Mouse (Mus musculus) neural tube, embryonic 13.5 days (tissue): Measurements from ENCODE around the gene Cplane1. TPM values are rescaled to one million over a fixed set of nuclear protein-coding genes. Genes with fewer than 3 reads are reported as not detected.
A peak's percentile ranks its signal among the peaks of the same experiment; 100 is the strongest.
"Not testable (repeated sequence)": the region's sequence is repeated elsewhere in the genome, so short reads cannot be mapped to it uniquely, and the experiment has no call there.

ENCODE experiments used
- ATAC-seq: fragments of 200-750 bp; cut with Nextera tagmentation; 2 replicates; pipeline ENCODE4 v1.8.0; 2017; ENCODE audit warnings: low read depth, mild to moderate bottlenecking, moderate TSS enrichment, moderate library complexity
- H3K27ac ChIP-seq: fragments of 300-500 bp; sonication (generic); replicated peaks from 2 replicates; pipeline ENCODE4 v1.5.1; 2015; ENCODE audit warnings: moderate library complexity, mild to moderate bottlenecking, inconsistent platforms
- H3K27me3 ChIP-seq: fragments of 300-500 bp; sonication (generic); 2 replicates; pipeline ENCODE4 v1.6.1; 2015; ENCODE audit warnings: mild to moderate bottlenecking, inconsistent platforms
- H3K36me3 ChIP-seq: fragments of 300-500 bp; sonication (generic); 2 replicates; pipeline ENCODE4 v1.6.1; 2015; ENCODE audit warnings: mild to moderate bottlenecking, inconsistent platforms
- H3K4me1 ChIP-seq: fragments of 300-500 bp; sonication (generic); replicated peaks from 2 replicates; pipeline ENCODE4 v1.6.1; 2015; ENCODE audit warnings: inconsistent platforms
- H3K4me2 ChIP-seq: fragments of 300-500 bp; sonication (generic); 2 replicates; pipeline ENCODE4 v1.6.1; 2015; ENCODE audit warnings: inconsistent platforms, mild to moderate bottlenecking, moderate library complexity
- H3K4me3 ChIP-seq: fragments of 300-500 bp; sonication (generic); 2 replicates; pipeline ENCODE4 v1.5.1; 2015; ENCODE audit warnings: mild to moderate bottlenecking, inconsistent platforms
- H3K9ac ChIP-seq: fragments of 300-500 bp; sonication (generic); 2 replicates; pipeline ENCODE4 v1.6.1; 2015; ENCODE audit warnings: moderate library complexity, mild to moderate bottlenecking, inconsistent platforms
- H3K9me3 ChIP-seq: fragments of 300-500 bp; sonication (generic); 2 replicates; pipeline ENCODE4 v1.6.1; 2016; ENCODE audit warnings: inconsistent platforms
- WGBS: fragments of 180-500 bp; shearing (Covaris S2); methylation state at CpG from one replicate; pipeline ENCODE4 v1.1.7; 2015; 5-methylcytosine and 5-hydroxymethylcytosine counted together
- polyA plus RNA-seq: library from polyadenylated mRNA; unstranded; fragments of >200 nt; fragmentation: Nextera tagmentation; extraction: Ambion mirVana; gene quantifications from 2 replicates; pipeline ENCODE4 v1.2.1, GENCODE M21; 2015

Cplane1 gene
- polyA plus RNA-seq: 13.6 and 14.5 TPM in 2 replicates

- Histone ChIP-seq H3K9me3 (no peaks in the 10 kb centered on the region), H3K4me1 (peaks cover 15% of the 10 kb centered on the region), H3K4me2 (peak within 1 kb of the TSS; percentile 67), H3K9ac (peak within 1 kb of the TSS; percentile 96), H3K4me3 (peak within 1 kb of the TSS; percentile 96), H3K36me3 (peaks cover 23% of the 10 kb centered on the region), H3K27me3 (no peaks in the 10 kb centered on the region), H3K27ac (peak within 1 kb of the TSS; percentile 92)
- under 1% methylated on average over 44 of the region's 47 CpGs for WGBS
- peak; percentile 99 for ATAC-seq
These were observed at the start of gene Cplane1 for GRCm38 (mm10) chr15:8168591-8169265. Cplane1 (plus strand) TSS chr15:8169106.

DNA sequence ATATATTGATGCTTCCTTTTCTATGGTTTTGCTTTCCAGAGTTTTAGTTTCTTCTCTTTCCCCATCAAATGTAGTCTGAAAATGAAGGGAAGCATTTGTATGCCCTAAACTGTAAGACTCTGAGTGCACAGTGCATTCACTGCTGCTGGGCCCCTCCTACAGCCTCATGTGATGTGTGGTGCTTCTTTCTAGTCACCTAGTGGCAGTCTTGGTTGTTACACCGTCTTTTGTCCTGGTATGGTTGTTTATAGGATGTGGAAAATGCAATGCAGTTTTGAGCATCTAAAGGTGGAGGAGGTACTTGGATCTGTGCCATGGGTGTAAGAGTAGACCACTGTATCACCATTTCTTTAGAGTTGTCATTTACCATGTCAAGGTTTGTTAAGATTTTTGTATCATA lies 39.6 kb upstream of the Cplane1 start:
- Histone ChIP-seq H3K36me3 (peaks cover 82% of the 10 kb centered on the region), H3K9me3 (no peaks in the 10 kb centered on the region), H3K4me2 (no peak overlapping the region), H3K9ac (no peak overlapping the region), H3K27ac (no peak overlapping the region), H3K4me1 (no peaks in the 10 kb centered on the region), H3K4me3 (no peak overlapping the region), H3K27me3 (no peaks in the 10 kb centered on the region)
- no peak for ATAC-seq
- 70% methylated on average over 1 of the region's 1 CpGs for WGBS

- H3K27ac ChIP-seq: no peak overlapping the region
- no peak overlapping the region for H3K4me3 ChIP-seq
- ATAC-seq: no peak
- 98% methylated on average over 3 of the region's 3 CpGs for WGBS
- no peaks in the 10 kb centered on the region for H3K9me3 ChIP-seq
- no peak overlapping the region for H3K4me2 ChIP-seq
- no peaks in the 10 kb centered on the region for H3K4me1 ChIP-seq
- peaks cover 92% of the 10 kb centered on the region for H3K36me3 ChIP-seq
- H3K27me3 ChIP-seq: no peaks in the 10 kb centered on the region
- no peak overlapping the region for H3K9ac ChIP-seq
These were observed 37.6 kb upstream of the Cplane1 start for GRCm38 (mm10) chr15:8131268-8131667.

DNA sequence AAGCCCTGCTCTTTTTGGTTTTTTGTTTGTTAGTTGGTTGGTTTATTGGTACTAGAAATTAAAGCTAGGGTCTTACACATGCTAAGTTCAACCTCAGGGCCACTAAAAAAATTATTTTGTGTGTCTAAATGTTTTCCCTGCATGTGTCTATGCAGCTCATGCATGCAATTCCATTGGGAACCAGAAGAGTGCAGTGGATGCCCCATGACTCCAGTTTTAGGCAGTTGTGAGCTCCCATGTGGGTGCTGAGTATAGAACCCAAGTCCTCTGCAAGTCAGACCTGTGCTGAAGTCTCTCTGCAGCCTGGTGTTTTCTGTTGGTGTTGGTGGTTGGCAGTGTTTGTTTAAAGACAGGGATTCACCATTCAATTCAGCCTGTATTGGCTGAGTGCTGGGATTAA lies 37.1 kb upstream of the Cplane1 start:
- Histone ChIP-seq H3K9me3 (no peaks in the 10 kb centered on the region), H3K27ac (no peak overlapping the region), H3K4me1 (no peaks in the 10 kb centered on the region), H3K36me3 (peaks cover 92% of the 10 kb centered on the region), H3K9ac (no peak overlapping the region), H3K4me2 (no peak overlapping the region), H3K4me3 (no peak overlapping the region), H3K27me3 (no peaks in the 10 kb centered on the region)
- ATAC-seq: no peak

DNA sequence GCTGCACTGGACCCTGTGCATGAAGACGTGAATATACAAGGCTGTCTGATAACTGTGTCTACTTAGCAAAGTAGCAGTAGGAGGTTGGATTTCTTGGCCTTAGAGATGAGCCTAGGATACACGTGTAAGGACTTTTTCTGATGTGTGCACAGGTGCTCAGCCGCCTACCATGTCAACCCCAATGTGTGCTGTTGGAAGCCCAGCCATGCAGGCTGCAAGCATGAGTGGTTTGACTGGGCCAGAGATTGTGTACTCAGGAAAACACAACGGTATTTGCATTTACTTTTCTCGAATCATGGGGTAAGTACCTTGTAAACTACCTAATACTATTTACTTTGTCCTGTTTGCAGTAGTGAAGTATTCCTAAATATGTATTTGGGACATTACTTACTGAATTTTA lies 33.3 kb upstream of the Cplane1 start:
- 87% methylated on average over 5 of the region's 5 CpGs for WGBS

GRCm38 (mm10) chr15:8161841-8162240 lies 7.1 kb upstream of the Cplane1 start:
- H3K9ac ChIP-seq: no peak overlapping the region
- no peaks in the 10 kb centered on the region for H3K9me3 ChIP-seq
- peaks cover 51% of the 10 kb centered on the region for H3K36me3 ChIP-seq
- no peak overlapping the region for H3K4me3 ChIP-seq
- WGBS: 85% methylated on average over 1 of the region's 1 CpGs
- no peak for ATAC-seq
- no peak overlapping the region for H3K4me2 ChIP-seq
- H3K27me3 ChIP-seq: no peaks in the 10 kb centered on the region
- H3K27ac ChIP-seq: no peak overlapping the region
- no peaks in the 10 kb centered on the region for H3K4me1 ChIP-seq

More for the DNA sequence above, 33.3 kb upstream of the Cplane1 start:
- H3K4me1 ChIP-seq: no peaks in the 10 kb centered on the region
- no peak overlapping the region for H3K9ac ChIP-seq
- no peak overlapping the region for H3K4me2 ChIP-seq
- H3K36me3 ChIP-seq: peaks cover 88% of the 10 kb centered on the region
- H3K27me3 ChIP-seq: no peaks in the 10 kb centered on the region
- no peak for ATAC-seq
- no peak overlapping the region for H3K27ac ChIP-seq
- no peaks in the 10 kb centered on the region for H3K9me3 ChIP-seq
- H3K4me3 ChIP-seq: no peak overlapping the region

DNA sequence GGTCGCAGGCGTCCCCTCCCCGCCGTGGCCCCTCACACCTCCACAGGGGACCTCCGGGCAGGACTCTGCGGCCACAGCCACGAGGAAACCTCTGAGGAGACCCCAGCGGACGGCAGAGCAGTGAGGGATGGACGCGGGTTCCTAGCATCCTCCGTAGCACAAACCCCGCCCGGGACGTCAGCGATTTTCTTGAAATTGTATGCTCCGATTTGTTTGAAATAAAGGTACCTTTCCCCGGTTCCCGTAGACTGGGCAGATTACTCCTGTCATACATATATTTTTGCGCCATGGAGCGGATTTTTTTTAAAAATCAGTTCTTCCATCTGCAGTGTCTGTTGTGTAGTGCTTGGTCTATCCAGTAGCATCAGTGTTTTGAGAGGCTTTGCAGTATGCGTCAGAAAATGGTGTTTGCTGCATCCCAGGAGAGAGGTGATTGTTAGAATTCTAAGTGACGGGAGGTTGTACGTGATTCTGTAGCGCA lies 400 bp downstream of the Cplane1 start:
- Histone ChIP-seq H3K9me3 (no peaks in the 10 kb centered on the region), H3K4me3 (peak overlapping the region; percentile 96), H3K27ac (peak overlapping the region; percentile 92), H3K9ac (peak overlapping the region; percentile 96), H3K4me1 (peaks cover 15% of the 10 kb centered on the region), H3K27me3 (no peaks in the 10 kb centered on the region), H3K36me3 (peaks cover 29% of the 10 kb centered on the region), H3K4me2 (peak overlapping the region; percentile 67)
- WGBS: under 1% methylated on average over 25 of the region's 25 CpGs
- ATAC-seq: peak; percentile 85

GRCm38 (mm10) chr15:8189563-8189962 lies 20.7 kb downstream of the Cplane1 start:
- WGBS: 88% methylated on average over 3 of the region's 3 CpGs
- peaks cover 81% of the 10 kb centered on the region for H3K36me3 ChIP-seq
- no peak for ATAC-seq

DNA sequence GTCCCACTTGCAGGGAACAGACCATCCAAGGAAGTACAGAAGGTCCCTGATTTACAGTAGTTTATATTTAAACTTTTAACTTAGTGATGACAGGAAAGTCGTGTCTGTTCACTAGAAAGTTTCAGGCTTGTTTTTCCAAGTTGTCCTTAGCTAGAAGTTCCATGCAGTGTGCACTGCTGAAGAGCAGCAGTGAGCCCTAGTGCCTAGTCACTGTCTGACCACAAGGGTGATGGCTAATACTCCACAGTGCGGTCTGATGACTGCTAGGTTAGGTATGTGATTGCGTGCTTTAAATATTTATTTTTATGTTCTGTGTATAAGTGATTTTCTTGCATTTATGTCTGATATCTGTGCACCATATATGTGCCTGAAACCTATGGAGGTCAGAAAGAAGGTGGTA lies 21.5 kb downstream of the Cplane1 start:
- WGBS: 95% methylated on average over 3 of the region's 3 CpGs
- H3K9ac ChIP-seq: no peak overlapping the region
- H3K27me3 ChIP-seq: no peaks in the 10 kb centered on the region
- H3K4me1 ChIP-seq: no peaks in the 10 kb centered on the region
- no peak for ATAC-seq
- H3K27ac ChIP-seq: no peak overlapping the region
- no peak overlapping the region for H3K4me3 ChIP-seq
- H3K9me3 ChIP-seq: no peaks in the 10 kb centered on the region
- H3K36me3 ChIP-seq: peaks cover 85% of the 10 kb centered on the region
- H3K4me2 ChIP-seq: no peak overlapping the region

More at GRCm38 (mm10) chr15:8189563-8189962, 20.7 kb downstream of the Cplane1 start:
- no peaks in the 10 kb centered on the region for H3K4me1 ChIP-seq
- no peak overlapping the region for H3K9ac ChIP-seq
- no peaks in the 10 kb centered on the region for H3K9me3 ChIP-seq
- no peak overlapping the region for H3K27ac ChIP-seq
- H3K4me2 ChIP-seq: no peak overlapping the region
- no peaks in the 10 kb centered on the region for H3K27me3 ChIP-seq
- no peak overlapping the region for H3K4me3 ChIP-seq

DNA sequence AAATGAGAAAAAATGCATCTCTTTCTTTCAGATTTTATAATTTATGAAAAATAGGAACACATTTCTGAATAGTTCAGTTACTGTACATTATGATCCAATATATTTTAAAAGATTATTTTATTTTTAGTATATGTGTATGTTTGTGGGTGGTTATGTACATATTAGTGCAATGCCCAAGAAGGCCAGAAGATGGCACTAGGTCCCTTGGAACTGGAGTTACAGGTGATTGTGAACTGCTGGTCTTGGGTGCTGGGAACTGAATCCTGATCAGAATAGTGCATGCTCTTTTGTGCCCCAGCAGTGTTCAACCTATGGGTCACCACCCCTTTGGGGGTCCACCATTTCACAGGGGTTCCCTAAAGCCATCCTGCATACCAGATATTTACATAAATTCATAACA lies 31.4 kb downstream of the Cplane1 start:
- no peaks in the 10 kb centered on the region for H3K9me3 ChIP-seq
- H3K9ac ChIP-seq: no peak overlapping the region
- no peaks in the 10 kb centered on the region for H3K27me3 ChIP-seq
- peaks cover 84% of the 10 kb centered on the region for H3K36me3 ChIP-seq
- no peak overlapping the region for H3K4me2 ChIP-seq
- ATAC-seq: no peak
- no peak overlapping the region for H3K27ac ChIP-seq
- no peaks in the 10 kb centered on the region for H3K4me1 ChIP-seq
- H3K4me3 ChIP-seq: no peak overlapping the region

GRCm38 (mm10) chr15:8208362-8208761 lies 39.5 kb downstream of the Cplane1 start:
- Histone ChIP-seq H3K9ac (no peak overlapping the region), H3K27ac (no peak overlapping the region), H3K9me3 (no peaks in the 10 kb centered on the region), H3K4me2 (no peak overlapping the region), H3K36me3 (peaks cover 88% of the 10 kb centered on the region), H3K4me1 (no peaks in the 10 kb centered on the region), H3K4me3 (no peak overlapping the region), H3K27me3 (no peaks in the 10 kb centered on the region)
- WGBS: 96% methylated on average over 6 of the region's 6 CpGs
- no peak for ATAC-seq

GRCm38 (mm10) chr15:8214811-8215210 lies 45.9 kb downstream of the Cplane1 start:
- no peak overlapping the region for H3K27ac ChIP-seq
- peaks cover 85% of the 10 kb centered on the region for H3K36me3 ChIP-seq
- ATAC-seq: no peak
- H3K9ac ChIP-seq: no peak overlapping the region
- H3K4me2 ChIP-seq: no peak overlapping the region
- H3K9me3 ChIP-seq: no peaks in the 10 kb centered on the region
- no peak overlapping the region for H3K4me3 ChIP-seq
- H3K4me1 ChIP-seq: no peaks in the 10 kb centered on the region
- H3K27me3 ChIP-seq: no peaks in the 10 kb centered on the region
- 97% methylated on average over 13 of the region's 13 CpGs for WGBS

GRCm38 (mm10) chr15:8234167-8234566 lies 65.3 kb downstream of the Cplane1 start:
- H3K4me2 ChIP-seq, H3K27me3 ChIP-seq, H3K4me3 ChIP-seq, ATAC-seq, H3K9ac ChIP-seq, H3K9me3 ChIP-seq, H3K27ac ChIP-seq, H3K4me1 ChIP-seq: not testable (repeated sequence)
- H3K36me3 ChIP-seq: peaks cover 93% of the 10 kb centered on the region
- WGBS: 76% methylated on average over 1 of the region's 1 CpGs
